Mouse (Mus musculus): ENCODE data around the gene Gclc. TPM values are rescaled to one million over a fixed set of nuclear protein-coding genes. Genes with fewer than 3 reads are reported as not detected.

Gene Gclc
- polyA plus RNA-seq, 1 experiment = 10.5 TPM

GRCm38 (mm10) chr9:77835122-77835521, 80.8 kb downstream of the Gclc start:
- no peak for DNase-seq (ENCODE audit: low read depth, low spot score)
- WGBS = 89% methylated on average over 6 of the region's 6 CpGs

DNA sequence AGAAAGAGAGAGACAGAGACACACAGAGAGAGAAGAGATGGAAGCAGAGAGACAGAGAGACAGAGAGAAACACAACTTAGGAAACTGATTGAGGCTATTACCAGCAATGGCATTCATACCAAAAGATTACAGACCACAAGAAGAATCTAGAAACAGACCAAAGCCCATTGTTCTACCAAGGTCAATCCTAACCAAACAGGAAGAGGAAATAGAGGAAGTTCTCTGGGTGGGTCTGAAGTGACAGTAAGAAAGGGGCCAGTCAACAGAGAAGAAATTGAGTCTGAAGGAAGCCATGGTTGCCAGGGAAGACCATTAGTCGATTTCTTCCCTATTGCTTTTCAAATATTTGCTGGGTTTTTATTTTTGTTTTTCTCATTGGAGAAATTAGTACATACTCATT, 81.4 kb downstream of the Gclc start:
- 70% methylated on average over 1 of the region's 1 CpGs for WGBS

DNA sequence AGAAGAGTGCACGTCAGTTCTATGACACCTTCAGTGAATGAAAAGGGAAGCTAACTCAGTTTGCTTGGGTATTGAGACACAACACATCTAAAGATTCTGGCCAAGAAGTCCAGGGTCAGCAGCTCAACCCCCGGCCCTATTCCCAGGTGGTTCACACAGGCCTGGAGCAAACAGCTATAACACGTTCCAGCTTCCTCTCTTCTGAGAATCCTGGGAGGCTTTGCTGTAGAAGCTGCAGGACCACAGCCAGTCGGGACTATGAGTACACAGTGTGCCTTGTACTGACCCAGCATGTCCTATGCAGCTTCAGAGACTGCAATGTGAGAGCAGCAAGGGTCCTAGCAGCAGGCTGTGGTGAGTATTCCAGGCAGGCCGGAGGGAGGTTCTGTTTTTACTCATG, 84.3 kb downstream of the Gclc start:
- 78% methylated on average over 5 of the region's 5 CpGs for WGBS
- DNase-seq (ENCODE audit: low read depth, low spot score) = no peak

More for the DNA sequence above, 81.4 kb downstream of the Gclc start:
- no peak for DNase-seq (ENCODE audit: low read depth, low spot score)

Other genes starting within 250 kb of the Gclc start
- gene Lrrc1, start 209.7 kb upstream of the Gclc start, polyA plus RNA-seq (2012; rRNA removed) = 65.9 and 67.6 TPM in 2 replicates
- not detected in 2 replicates for gene Klhl31, start 118.0 kb upstream of the Gclc start, polyA plus RNA-seq (2012; rRNA removed)
- gene Elovl5, start 162.8 kb downstream of the Gclc start, polyA plus RNA-seq (2012; rRNA removed) = 23.6 and 32.6 TPM in 2 replicates